Mouse (Mus musculus) E14TG2a.4 (cell line): Measurements from ENCODE around the gene Gusb.
"Not testable (repeated sequence)": the region's sequence is repeated elsewhere in the genome, so short reads cannot be mapped to it uniquely, and the experiment has no call there.

Experiments
- H3K27me3 ChIP-seq: 2 replicates; pipeline ENCODE4 v1.6.1; 2014; ENCODE audit warnings: low read length, control low read depth; ENCODE audit not compliant: insufficient read depth
- H3K36me3 ChIP-seq: 2 replicates; pipeline ENCODE4 v1.6.1; 2014; ENCODE audit warnings: low read length, control low read depth; ENCODE audit not compliant: insufficient read depth
- H3K4me1 ChIP-seq: replicated peaks from 2 replicates; pipeline ENCODE4 v1.6.1; 2014; ENCODE audit warnings: low read depth, low read length, control low read depth
- H3K4me3 ChIP-seq: replicated peaks from 2 replicates; pipeline ENCODE4 v1.5.1; 2014; ENCODE audit warnings: mild to moderate bottlenecking, low read length
- H3K9me3 ChIP-seq: 2 replicates; pipeline ENCODE4 v1.6.1; 2014; ENCODE audit warnings: low read length, control low read depth
- CTCF ChIP-seq: conservative IDR thresholded peaks from 2 replicates; pipeline ENCODE4 v1.5.1; 2014; ENCODE audit warnings: low read length
- NANOG ChIP-seq: IDR thresholded peaks from 2 replicates; pipeline ENCODE4 v1.6.1; 2014; ENCODE audit warnings: borderline replicate concordance, low read length, mixed read lengths
- POU5F1 ChIP-seq: IDR thresholded peaks from 2 replicates; pipeline ENCODE4 v1.6.1; 2014; ENCODE audit warnings: low read length, borderline replicate concordance

The Gusb gene

GRCm38 (mm10) chr5:130044201-130044695 is 41.4 kb upstream of the Gusb start:
- peaks cover 15% of the 10 kb centered on the region for H3K4me1 ChIP-seq
- H3K36me3 ChIP-seq = peaks cover 96% of the 10 kb centered on the region
- H3K9me3 ChIP-seq = no peaks in the 10 kb centered on the region
- TF ChIP-seq CTCF (peak; percentile 50), POU5F1 (no peak)
- H3K27me3 ChIP-seq = no peaks in the 10 kb centered on the region
- H3K4me3 ChIP-seq = no peak overlapping the region

GRCm38 (mm10) chr5:130043741-130044140 is 40.9 kb upstream of the Gusb start:
- TF ChIP-seq POU5F1 = no peak
- TF ChIP-seq CTCF = no peak
- Histone ChIP-seq H3K36me3 (peaks cover 93% of the 10 kb centered on the region), H3K4me1 (peaks cover 10% of the 10 kb centered on the region), H3K4me3 (no peak overlapping the region), H3K9me3 (no peaks in the 10 kb centered on the region), H3K27me3 (no peaks in the 10 kb centered on the region)

- H3K9me3 ChIP-seq = no peaks in the 10 kb centered on the region
- H3K4me3 ChIP-seq = no peak overlapping the region
- H3K36me3 ChIP-seq = peaks cover 83% of the 10 kb centered on the region
- H3K4me1 ChIP-seq = peaks cover 17% of the 10 kb centered on the region
- TF ChIP-seq POU5F1 = no peak
- TF ChIP-seq NANOG = no peak
- no peak for TF ChIP-seq CTCF
- no peaks in the 10 kb centered on the region for H3K27me3 ChIP-seq
These were observed 38.4 kb upstream of the Gusb start for GRCm38 (mm10) chr5:130041262-130041661.

- H3K4me1 ChIP-seq = peaks cover 19% of the 10 kb centered on the region
- TF ChIP-seq NANOG (no peak), CTCF (no peak)
- H3K4me3 ChIP-seq = no peak overlapping the region
- peaks cover 78% of the 10 kb centered on the region for H3K36me3 ChIP-seq
- H3K9me3 ChIP-seq = no peaks in the 10 kb centered on the region
- no peaks in the 10 kb centered on the region for H3K27me3 ChIP-seq
These were observed 37.9 kb upstream of the Gusb start for GRCm38 (mm10) chr5:130040797-130041196.

- Histone ChIP-seq H3K4me1 (peaks cover 28% of the 10 kb centered on the region), H3K9me3 (no peaks in the 10 kb centered on the region), H3K36me3 (peaks cover 62% of the 10 kb centered on the region), H3K27me3 (no peaks in the 10 kb centered on the region), H3K4me3 (no peak overlapping the region)
- TF ChIP-seq CTCF = peak; percentile 82
- TF ChIP-seq POU5F1 = no peak
These were observed 35.1 kb upstream of the Gusb start for GRCm38 (mm10) chr5:130037752-130038455.

- Histone ChIP-seq H3K4me1 (peaks cover 44% of the 10 kb centered on the region), H3K36me3 (peaks cover 46% of the 10 kb centered on the region)
- not testable (repeated sequence) for H3K9me3 ChIP-seq, H3K27me3 ChIP-seq, H3K4me3 ChIP-seq
- TF ChIP-seq CTCF = peak; percentile 31
These were observed 33.5 kb upstream of the Gusb start for GRCm38 (mm10) chr5:130036300-130036699.

GRCm38 (mm10) chr5:130033869-130034268 is 31.0 kb upstream of the Gusb start:
- no peaks in the 10 kb centered on the region for H3K9me3 ChIP-seq
- H3K4me1 ChIP-seq = peaks cover 59% of the 10 kb centered on the region
- no peak for TF ChIP-seq NANOG
- TF ChIP-seq CTCF = no peak
- TF ChIP-seq POU5F1 = no peak
- no peak overlapping the region for H3K4me3 ChIP-seq
- no peaks in the 10 kb centered on the region for H3K27me3 ChIP-seq
- H3K36me3 ChIP-seq = peaks cover 29% of the 10 kb centered on the region

GRCm38 (mm10) chr5:130031410-130032390 is 28.9 kb upstream of the Gusb start:
- TF ChIP-seq NANOG (no peak), POU5F1 (no peak), CTCF (no peak)
- Histone ChIP-seq H3K36me3 (peaks cover 17% of the 10 kb centered on the region), H3K9me3 (no peaks in the 10 kb centered on the region), H3K27me3 (no peaks in the 10 kb centered on the region), H3K4me1 (peaks cover 54% of the 10 kb centered on the region), H3K4me3 (peak overlapping the region; percentile 57)
